Mouse (Mus musculus): ENCODE measurements around the gene Ppib.

The Ppib gene

GRCm38 (mm10) chr9:66059583-66060307, at the start of gene Ppib:
TSS of gene Ppib (plus strand) at chr9:66060222.
- H3K4me3 ChIP-seq (replicated peaks; ENCODE audit: low read length): peak within 1 kb of the TSS; percentile 93
- peaks cover 37% of the 10 kb centered on the region for H3K36me3 ChIP-seq (ENCODE audit: insufficient read depth, low read length)
- H3K9me3 ChIP-seq (ENCODE audit: low read length): no peaks in the 10 kb centered on the region
- no peaks in the 10 kb centered on the region for H3K27me3 ChIP-seq (ENCODE audit: insufficient read depth, low read length)
- TF ChIP-seq CTCF (conservative IDR thresholded peaks at IDR 0.05; ENCODE audit: low read length): no peak
- TF ChIP-seq POU5F1 (IDR thresholded peaks at IDR 0.05; ENCODE audit: borderline replicate concordance, low read length): no peak
- TF ChIP-seq NANOG (IDR thresholded peaks at IDR 0.05; ENCODE audit: borderline replicate concordance, low read length): no peak
- H3K4me1 ChIP-seq (replicated peaks; ENCODE audit: low read depth, low read length): peaks cover 42% of the 10 kb centered on the region

- Histone ChIP-seq H3K27me3 (ENCODE audit: insufficient read depth, low read length) (no peaks in the 10 kb centered on the region), H3K9me3 (ENCODE audit: low read length) (no peaks in the 10 kb centered on the region), H3K4me1 (replicated peaks; ENCODE audit: low read depth, low read length) (no peaks in the 10 kb centered on the region), H3K4me3 (replicated peaks; ENCODE audit: low read length) (no peak overlapping the region), H3K36me3 (ENCODE audit: insufficient read depth, low read length) (peaks cover 23% of the 10 kb centered on the region)
- TF ChIP-seq CTCF (conservative IDR thresholded peaks at IDR 0.05; ENCODE audit: low read length) (no peak), NANOG (IDR thresholded peaks at IDR 0.05; ENCODE audit: borderline replicate concordance, low read length) (no peak), POU5F1 (IDR thresholded peaks at IDR 0.05; ENCODE audit: borderline replicate concordance, low read length) (no peak)
These were observed 39.4 kb upstream of the Ppib start for GRCm38 (mm10) chr9:66020601-66021000.

DNA sequence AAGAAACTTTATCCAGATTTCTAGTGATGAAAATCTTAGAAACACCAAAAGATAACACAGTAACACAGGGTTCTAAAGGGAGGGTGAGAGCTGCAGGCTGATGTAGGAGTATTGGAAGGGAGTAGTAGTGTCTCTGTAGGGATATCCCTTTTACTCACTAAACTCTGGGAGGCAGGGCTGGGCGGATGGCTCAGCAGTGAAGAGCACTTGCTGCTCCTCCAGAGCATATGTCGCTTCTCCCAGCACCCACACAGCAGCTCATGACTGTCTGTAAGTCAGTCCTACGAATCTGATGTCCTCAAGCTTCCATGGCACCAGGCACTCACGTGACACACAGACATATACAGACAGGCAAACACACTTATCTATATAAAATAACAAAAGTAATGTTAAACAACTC, 21.9 kb upstream of the Ppib start:
- H3K9me3 ChIP-seq (ENCODE audit: low read length): no peaks in the 10 kb centered on the region
- no peaks in the 10 kb centered on the region for H3K4me1 ChIP-seq (replicated peaks; ENCODE audit: low read depth, low read length)
- H3K27me3 ChIP-seq (ENCODE audit: insufficient read depth, low read length): no peaks in the 10 kb centered on the region
- no peak overlapping the region for H3K4me3 ChIP-seq (replicated peaks; ENCODE audit: low read length)
- peaks cover 43% of the 10 kb centered on the region for H3K36me3 ChIP-seq (ENCODE audit: insufficient read depth, low read length)
- no peak for TF ChIP-seq CTCF (conservative IDR thresholded peaks at IDR 0.05; ENCODE audit: low read length)
- TF ChIP-seq POU5F1 (IDR thresholded peaks at IDR 0.05; ENCODE audit: borderline replicate concordance, low read length): no peak
- no peak for TF ChIP-seq NANOG (IDR thresholded peaks at IDR 0.05; ENCODE audit: borderline replicate concordance, low read length)

- H3K9me3 ChIP-seq (ENCODE audit: low read length): no peaks in the 10 kb centered on the region
- TF ChIP-seq POU5F1 (IDR thresholded peaks at IDR 0.05; ENCODE audit: borderline replicate concordance, low read length) (no peak), NANOG (IDR thresholded peaks at IDR 0.05; ENCODE audit: borderline replicate concordance, low read length) (no peak), CTCF (conservative IDR thresholded peaks at IDR 0.05; ENCODE audit: low read length) (no peak)
- H3K4me3 ChIP-seq (replicated peaks; ENCODE audit: low read length): no peak overlapping the region
- no peaks in the 10 kb centered on the region for H3K4me1 ChIP-seq (replicated peaks; ENCODE audit: low read depth, low read length)
- H3K27me3 ChIP-seq (ENCODE audit: insufficient read depth, low read length): no peaks in the 10 kb centered on the region
- H3K36me3 ChIP-seq (ENCODE audit: insufficient read depth, low read length): peaks cover 40% of the 10 kb centered on the region
These were observed 21.4 kb upstream of the Ppib start for GRCm38 (mm10) chr9:66038581-66038980.

DNA sequence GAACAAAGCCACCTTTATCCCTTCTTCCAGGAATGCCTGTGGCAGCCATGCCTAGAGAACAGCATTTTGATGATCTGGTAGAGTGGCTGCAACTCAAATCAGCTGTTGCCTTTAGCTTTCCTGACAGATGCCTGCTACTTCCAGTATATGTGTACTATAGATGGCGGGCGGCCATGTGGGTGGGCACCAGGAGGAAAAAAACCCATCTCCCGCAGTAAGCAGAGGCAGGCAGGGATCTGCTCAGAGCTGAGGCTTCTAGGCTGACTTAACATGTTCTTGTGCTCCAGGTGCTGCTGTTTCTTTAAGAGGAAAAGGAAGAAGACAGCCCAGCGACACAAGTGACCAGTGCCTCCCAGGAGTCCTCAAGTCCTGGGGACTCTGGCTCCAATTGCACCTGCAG, 20.7 kb upstream of the Ppib start:
- H3K4me3 ChIP-seq (replicated peaks; ENCODE audit: low read length): no peak overlapping the region

GRCm38 (mm10) chr9:66040801-66041200, 19.2 kb upstream of the Ppib start:
- Histone ChIP-seq H3K36me3 (ENCODE audit: insufficient read depth, low read length) (peaks cover 37% of the 10 kb centered on the region), H3K9me3 (ENCODE audit: low read length) (no peaks in the 10 kb centered on the region), H3K4me1 (replicated peaks; ENCODE audit: low read depth, low read length) (no peaks in the 10 kb centered on the region), H3K27me3 (ENCODE audit: insufficient read depth, low read length) (no peaks in the 10 kb centered on the region), H3K4me3 (replicated peaks; ENCODE audit: low read length) (no peak overlapping the region)
- TF ChIP-seq NANOG (IDR thresholded peaks at IDR 0.05; ENCODE audit: borderline replicate concordance, low read length): no peak
- no peak for TF ChIP-seq POU5F1 (IDR thresholded peaks at IDR 0.05; ENCODE audit: borderline replicate concordance, low read length)
- no peak for TF ChIP-seq CTCF (conservative IDR thresholded peaks at IDR 0.05; ENCODE audit: low read length)

More for the DNA sequence above, 20.7 kb upstream of the Ppib start:
- Histone ChIP-seq H3K4me1 (replicated peaks; ENCODE audit: low read depth, low read length) (no peaks in the 10 kb centered on the region), H3K9me3 (ENCODE audit: low read length) (no peaks in the 10 kb centered on the region), H3K27me3 (ENCODE audit: insufficient read depth, low read length) (no peaks in the 10 kb centered on the region), H3K36me3 (ENCODE audit: insufficient read depth, low read length) (peaks cover 40% of the 10 kb centered on the region)
- TF ChIP-seq NANOG (IDR thresholded peaks at IDR 0.05; ENCODE audit: borderline replicate concordance, low read length) (no peak), POU5F1 (IDR thresholded peaks at IDR 0.05; ENCODE audit: borderline replicate concordance, low read length) (no peak), CTCF (conservative IDR thresholded peaks at IDR 0.05; ENCODE audit: low read length) (no peak)

DNA sequence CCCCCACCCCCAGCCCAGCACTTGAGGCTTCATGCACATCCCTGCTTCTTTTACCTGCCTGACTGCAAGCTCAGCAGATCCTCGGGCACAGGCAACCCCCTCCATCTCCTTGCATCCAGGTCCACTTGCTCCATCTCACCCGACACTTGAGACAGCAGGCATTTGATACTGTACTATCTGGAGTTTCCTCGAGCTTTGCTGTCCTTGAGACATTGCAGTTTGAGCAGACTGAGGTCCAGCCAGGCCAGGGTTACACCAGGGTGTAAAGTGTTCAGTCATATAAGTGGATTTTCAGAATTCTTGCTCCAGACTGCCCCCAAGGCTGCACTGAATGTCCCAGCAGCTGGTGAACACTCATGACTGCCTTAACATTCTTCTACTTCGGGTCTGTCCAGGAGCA, 17.7 kb upstream of the Ppib start:
- no peaks in the 10 kb centered on the region for H3K4me1 ChIP-seq (replicated peaks; ENCODE audit: low read depth, low read length)
- H3K36me3 ChIP-seq (ENCODE audit: insufficient read depth, low read length): peaks cover 33% of the 10 kb centered on the region
- no peaks in the 10 kb centered on the region for H3K9me3 ChIP-seq (ENCODE audit: low read length)
- no peak overlapping the region for H3K4me3 ChIP-seq (replicated peaks; ENCODE audit: low read length)
- no peaks in the 10 kb centered on the region for H3K27me3 ChIP-seq (ENCODE audit: insufficient read depth, low read length)
- TF ChIP-seq NANOG (IDR thresholded peaks at IDR 0.05; ENCODE audit: borderline replicate concordance, low read length) (no peak), CTCF (conservative IDR thresholded peaks at IDR 0.05; ENCODE audit: low read length) (no peak), POU5F1 (IDR thresholded peaks at IDR 0.05; ENCODE audit: borderline replicate concordance, low read length) (no peak)

DNA sequence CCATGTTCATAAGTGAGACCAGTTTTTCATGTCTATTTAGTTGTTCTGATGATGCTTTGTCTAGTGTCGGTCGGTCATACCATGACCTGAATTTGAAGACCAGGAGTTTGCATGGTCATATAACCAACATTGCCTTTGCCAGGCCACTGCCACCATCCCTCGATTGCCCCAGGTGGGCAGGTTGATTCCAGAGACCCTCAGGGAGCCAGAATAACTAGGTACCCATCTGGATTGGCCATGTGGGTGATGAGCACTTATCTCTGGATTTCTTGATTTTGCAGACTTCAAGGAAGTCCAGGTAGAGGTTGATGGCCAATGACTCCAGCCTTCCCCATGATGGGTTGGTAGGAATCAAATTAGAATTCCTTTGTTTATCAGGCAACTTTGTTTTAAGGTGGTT, 16.8 kb upstream of the Ppib start:
- TF ChIP-seq CTCF (conservative IDR thresholded peaks at IDR 0.05; ENCODE audit: low read length) (no peak), NANOG (IDR thresholded peaks at IDR 0.05; ENCODE audit: borderline replicate concordance, low read length) (no peak), POU5F1 (IDR thresholded peaks at IDR 0.05; ENCODE audit: borderline replicate concordance, low read length) (no peak)
- Histone ChIP-seq H3K36me3 (ENCODE audit: insufficient read depth, low read length) (peaks cover 26% of the 10 kb centered on the region), H3K4me1 (replicated peaks; ENCODE audit: low read depth, low read length) (no peaks in the 10 kb centered on the region)

More for the DNA sequence above, 16.8 kb upstream of the Ppib start:
- Histone ChIP-seq H3K27me3 (ENCODE audit: insufficient read depth, low read length) (no peaks in the 10 kb centered on the region), H3K9me3 (ENCODE audit: low read length) (no peaks in the 10 kb centered on the region), H3K4me3 (replicated peaks; ENCODE audit: low read length) (no peak overlapping the region)
